ENCODE assay signal across 11 mouse cellular contexts in genomic region chr5:101100975-101101699, GRCm38 (mm10).
"Had no signal": no experiment of that assay in that cellular context is flagged by ENCODE, and none has a peak within 500 bp of the region (broad histone marks: within the 10 kb centered on the region; RNA-seq: fewer than 3 reads in every experiment).

No protein-coding gene starts in this region.

- DNase-seq: kidney, adult 11 months; kidney, adult 9 months; kidney, postnatal 14 days; layer of hippocampus, postnatal 36 days; lung, embryonic 14.5 days; lung, postnatal 10 days; lung, postnatal 4 days; right cerebral cortex, adult 18-20 months; thymus, postnatal 4 days had no signal

- ATAC-seq: liver, embryonic 12.5 days; midbrain, embryonic 16.5 days had no signal
